Mouse (Mus musculus) lung, adult 2 months (tissue): ENCODE data around the gene Lce3d. TPM values are rescaled to one million over a fixed set of nuclear protein-coding genes. Genes with fewer than 3 reads are reported as not detected.

Experiments
- DNase-seq: peaks from one replicate; pipeline ENCODE4 v3.0.0; 2022
- H3K4me1 ChIP-seq: fragments of 200-500 bp; 2 replicates; pipeline ENCODE4 v1.6.1; 2011; ENCODE audit warnings: low read length; ENCODE audit not compliant: control insufficient read depth, insufficient read depth
- H3K4me3 ChIP-seq: fragments of 200-500 bp; replicated peaks from 2 replicates; pipeline ENCODE3; 2011; ENCODE audit warnings: low read depth, mild to moderate bottlenecking, control low read depth, low read length; ENCODE audit errors: extremely low read depth
- CTCF ChIP-seq: fragments of 200-500 bp; IDR thresholded peaks from 2 replicates; pipeline ENCODE4 v1.5.1; 2011; ENCODE audit warnings: mild to moderate bottlenecking, low read length, control low read depth; ENCODE audit not compliant: insufficient read depth
- POLR2A ChIP-seq: fragments of 200-500 bp; IDR thresholded peaks from 2 replicates; pipeline ENCODE4 v1.6.1; 2011; ENCODE audit warnings: low read depth, mild to moderate bottlenecking, control low read depth, low read length, borderline replicate concordance; ENCODE audit errors: extremely low read depth
- WGBS: fragments of 180-500 bp; shearing (Covaris S2); methylation state at CpG from one replicate; pipeline ENCODE4 v1.1.7; 2018; 5-methylcytosine and 5-hydroxymethylcytosine counted together
- polyA plus RNA-seq: library from polyadenylated mRNA; depleted of rRNA; stranded (reverse); fragments of >200 nt; gene quantifications from 2 replicates; pipeline ENCODE4 v1.2.3, GENCODE M21; 2012; rRNA removed

The Lce3d gene
- polyA plus RNA-seq, result 64.5 TPM in 1 of 2 replicates, not detected in the other

DNA sequence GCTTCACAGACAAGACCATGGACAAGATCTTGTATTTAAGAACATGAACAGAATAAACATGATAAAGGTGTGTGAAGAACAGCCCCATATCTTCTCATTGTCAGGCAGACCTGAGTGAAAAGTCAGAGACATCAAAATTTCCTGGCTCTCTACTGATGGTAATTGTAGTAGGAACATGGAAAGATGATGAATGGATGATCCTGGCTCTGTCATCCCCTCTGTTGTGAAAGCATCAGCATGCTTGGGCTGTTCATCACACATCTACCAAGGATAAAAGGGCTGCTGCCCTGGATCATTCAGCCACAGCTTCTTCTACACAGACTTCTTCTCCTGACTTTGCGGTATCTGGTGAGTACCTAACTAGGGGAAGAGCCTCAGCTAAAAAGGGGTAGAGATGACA lies at the start of gene Lce3d:
TSS of gene Lce3d (plus strand) at position 301 of the 400 bp plus-strand sequence.
- H3K4me3 ChIP-seq, result no peak within 1 kb of the TSS
- 95% methylated on average over 1 of the region's 1 CpGs for WGBS
- no peak for DNase-seq
- no peak for TF ChIP-seq CTCF
- TF ChIP-seq POLR2A, result no peak
- H3K4me1 ChIP-seq, result no peaks in the 10 kb centered on the region

DNA sequence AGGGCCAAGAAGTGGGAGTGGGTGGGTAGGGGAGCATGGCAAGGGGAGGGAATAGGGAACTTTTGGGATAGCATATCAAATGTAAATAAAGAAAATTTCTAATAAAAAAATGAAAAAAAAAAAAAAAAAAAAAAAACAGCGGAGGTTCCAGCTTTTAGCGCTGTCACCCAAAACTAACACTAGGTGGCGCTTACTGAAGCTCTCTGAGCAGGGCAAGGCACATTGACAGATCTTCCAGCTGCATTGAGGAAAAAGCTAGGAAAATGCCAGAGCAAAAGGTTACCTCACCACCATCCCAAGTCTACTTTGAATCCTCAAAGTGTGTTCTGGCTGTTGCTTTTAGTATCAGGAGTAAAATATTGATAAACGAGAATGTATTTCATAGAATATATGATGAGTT lies 49.6 kb upstream of the Lce3d start:
- DNase-seq, result no peak
- H3K4me3 ChIP-seq, result no peak overlapping the region
- no peaks in the 10 kb centered on the region for H3K4me1 ChIP-seq
- peak; percentile 44; the same call in 1 of the 2 replicates for TF ChIP-seq CTCF
- no peak for TF ChIP-seq POLR2A
- WGBS, result 19% methylated on average over 4 of the region's 4 CpGs

DNA sequence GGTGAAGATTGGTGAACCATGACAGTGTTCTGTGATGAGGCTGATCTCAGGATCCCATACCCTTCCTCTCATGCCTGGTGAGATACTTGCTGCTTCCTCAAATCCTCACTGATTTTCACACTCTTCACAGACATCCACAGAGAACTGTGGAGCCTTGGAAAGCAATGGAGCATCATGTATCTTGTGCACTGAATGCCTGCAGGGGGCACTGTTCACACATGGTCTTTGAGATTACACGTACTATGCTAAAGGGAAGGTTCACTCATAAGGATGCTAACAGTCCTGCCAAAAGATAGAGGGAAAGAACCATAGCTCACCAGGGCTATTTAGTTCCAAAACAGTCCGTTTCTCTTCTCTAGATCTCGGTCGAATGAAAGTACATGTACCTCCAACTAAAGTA lies 36.8 kb upstream of the Lce3d start:
- TF ChIP-seq CTCF, result no peak
- no peak for TF ChIP-seq POLR2A
- Histone ChIP-seq H3K4me3 (no peak overlapping the region), H3K4me1 (no peaks in the 10 kb centered on the region)
- WGBS, result 60% methylated on average over 4 of the region's 4 CpGs
- DNase-seq, result no peak

DNA sequence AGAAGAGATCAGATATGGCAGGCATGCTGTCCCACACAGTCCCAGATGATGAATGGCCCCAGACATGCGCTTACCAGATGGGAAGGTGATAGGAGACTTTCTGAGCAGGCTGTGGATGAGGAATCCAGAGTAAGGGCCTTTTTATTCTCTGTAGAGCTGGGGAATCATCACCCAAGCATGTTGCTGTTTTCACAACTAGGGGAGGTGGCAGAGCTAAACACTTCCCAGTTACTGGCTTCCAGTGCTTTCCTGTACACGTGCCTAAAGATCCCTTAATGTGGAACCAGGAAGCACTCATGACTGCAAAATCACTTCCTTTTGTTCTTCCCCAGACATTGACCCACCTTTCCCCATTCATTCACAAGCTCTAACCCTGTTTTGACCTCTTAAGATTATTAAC lies 31.1 kb upstream of the Lce3d start, which contains the start of gene Lce3a:
TSS of gene Lce3a (minus strand) at position 101 of the 400 bp plus-strand sequence.
- no peak for DNase-seq
- WGBS, result 46% methylated on average over 2 of the region's 2 CpGs
- H3K4me1 ChIP-seq, result no peaks in the 10 kb centered on the region
- TF ChIP-seq CTCF (no peak), POLR2A (no peak)
- H3K4me3 ChIP-seq, result no peak within 1 kb of the TSS

DNA sequence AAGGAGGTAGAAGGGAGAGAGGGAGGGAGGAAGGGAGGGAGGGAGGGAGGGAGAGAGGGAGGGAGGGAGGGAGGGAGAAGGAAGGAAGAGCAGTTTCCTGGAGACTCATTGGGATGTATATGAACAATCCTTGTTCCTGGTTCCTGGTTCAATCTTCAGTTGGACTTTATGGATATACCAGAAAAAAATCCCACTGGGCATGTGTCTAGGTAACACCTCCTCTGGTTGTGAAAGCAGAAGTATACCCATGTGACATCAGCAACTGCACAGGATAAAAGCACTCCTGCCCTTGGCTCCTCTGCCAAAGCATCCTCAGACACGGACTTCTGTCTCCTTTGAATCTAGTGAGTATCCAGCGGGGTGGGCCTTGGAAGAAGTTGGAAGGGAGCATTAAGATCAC lies 24.5 kb upstream of the Lce3d start, which contains the start of gene Lce3b:
TSS of gene Lce3b (plus strand) at position 301 of the 400 bp plus-strand sequence.
- H3K4me1 ChIP-seq, result no peaks in the 10 kb centered on the region
- WGBS, result 52% methylated on average over 2 of the region's 2 CpGs
- no peak for DNase-seq
- no peak within 1 kb of the TSS for H3K4me3 ChIP-seq
- TF ChIP-seq POLR2A (no peak), CTCF (no peak)

- no peaks in the 10 kb centered on the region for H3K4me1 ChIP-seq
- TF ChIP-seq POLR2A (no peak), CTCF (no peak)
- DNase-seq, result no peak
- 56% methylated on average over 1 of the region's 1 CpGs for WGBS
- no peak within 1 kb of the TSS for H3K4me3 ChIP-seq
Measured at GRCm38 (mm10) chr3:92944186-92944585, 13.0 kb upstream of the Lce3d start, which contains the start of gene Lce3c. TSS of gene Lce3c (plus strand) at chr3:92944486.

GRCm38 (mm10) chr3:92966761-92967160 lies 9.6 kb downstream of the Lce3d start, which contains the start of gene Lce3e:
TSS of gene Lce3e (plus strand) at chr3:92967061.
- Histone ChIP-seq H3K4me3 (no peak within 1 kb of the TSS), H3K4me1 (no peaks in the 10 kb centered on the region)
- TF ChIP-seq CTCF (no peak), POLR2A (no peak)
- no peak for DNase-seq
- WGBS, result 88% methylated on average over 2 of the region's 2 CpGs

GRCm38 (mm10) chr3:92978484-92978883 lies 21.3 kb downstream of the Lce3d start:
- DNase-seq, result no peak
- WGBS, result 55% methylated on average over 2 of the region's 2 CpGs
- TF ChIP-seq POLR2A (no peak), CTCF (no peak)

GRCm38 (mm10) chr3:92991926-92992325 lies 34.7 kb downstream of the Lce3d start, which contains the start of gene Lce3f:
TSS of gene Lce3f (plus strand) at chr3:92992226.
- Histone ChIP-seq H3K4me3 (no peak within 1 kb of the TSS), H3K4me1 (no peaks in the 10 kb centered on the region)
- TF ChIP-seq CTCF, result no peak
- TF ChIP-seq POLR2A, result no peak
- DNase-seq, result no peak

More at GRCm38 (mm10) chr3:92978484-92978883, 21.3 kb downstream of the Lce3d start:
- no peaks in the 10 kb centered on the region for H3K4me1 ChIP-seq
- H3K4me3 ChIP-seq, result no peak overlapping the region

DNA sequence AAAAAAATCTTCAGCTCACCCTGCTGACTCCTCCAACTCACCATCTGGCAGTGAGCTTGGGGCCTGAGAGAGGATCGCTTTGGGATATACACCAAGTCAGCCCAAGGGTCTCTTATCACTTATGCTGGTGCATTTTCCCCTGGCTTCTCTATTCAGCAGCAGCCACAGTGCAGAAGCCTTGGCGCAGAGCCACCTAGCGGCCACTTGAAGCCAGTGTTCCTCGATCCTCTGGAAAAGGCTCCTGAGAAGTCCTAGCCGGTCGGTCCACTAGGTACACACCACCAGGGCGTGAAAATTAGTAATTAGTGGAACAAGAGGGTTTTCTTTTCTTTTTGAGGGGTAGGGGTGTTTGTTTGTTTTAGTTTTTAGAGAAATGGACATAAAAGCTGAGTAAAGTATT lies 41.5 kb downstream of the Lce3d start:
- H3K4me1 ChIP-seq, result no peaks in the 10 kb centered on the region
- 2% methylated on average over 7 of the region's 7 CpGs for whole genome bisulfite sequencing
- H3K4me3 ChIP-seq, result no peak overlapping the region
- peak; percentile 54 for DNase-seq
- peak; percentile 67 for TF ChIP-seq CTCF
- TF ChIP-seq POLR2A, result no peak

DNA sequence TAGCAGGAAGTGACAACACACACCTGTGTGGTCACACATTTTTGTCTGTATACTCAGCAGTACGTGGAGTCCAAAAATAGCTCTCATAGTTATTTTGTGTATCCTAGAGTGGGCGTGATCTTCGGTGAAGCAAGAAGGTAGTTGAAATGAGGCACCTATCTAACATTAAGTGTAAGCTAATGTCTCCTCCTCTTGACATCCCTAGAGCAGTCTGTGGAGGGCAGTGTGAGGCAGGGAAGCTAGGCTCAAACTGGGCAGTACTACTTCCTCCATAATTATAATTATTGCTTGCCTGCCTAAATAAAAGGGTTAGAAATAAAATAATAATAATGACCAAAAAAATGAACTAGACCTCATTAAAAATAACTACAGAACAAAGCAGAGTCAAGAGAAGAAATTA lies 43.4 kb downstream of the Lce3d start:
- Histone ChIP-seq H3K4me3 (no peak overlapping the region), H3K4me1 (no peaks in the 10 kb centered on the region)
- no peak for DNase-seq
- no peak for TF ChIP-seq POLR2A
- TF ChIP-seq CTCF, result no peak
- WGBS, result 60% methylated on average over 3 of the region's 3 CpGs
